Mouse (Mus musculus): Measurements from ENCODE around the gene Serpina5. TPM values are rescaled to one million over a fixed set of nuclear protein-coding genes. Genes with fewer than 3 reads are reported as not detected.

The Serpina5 gene
- polyA plus RNA-seq, 1 experiment: not detected

DNA sequence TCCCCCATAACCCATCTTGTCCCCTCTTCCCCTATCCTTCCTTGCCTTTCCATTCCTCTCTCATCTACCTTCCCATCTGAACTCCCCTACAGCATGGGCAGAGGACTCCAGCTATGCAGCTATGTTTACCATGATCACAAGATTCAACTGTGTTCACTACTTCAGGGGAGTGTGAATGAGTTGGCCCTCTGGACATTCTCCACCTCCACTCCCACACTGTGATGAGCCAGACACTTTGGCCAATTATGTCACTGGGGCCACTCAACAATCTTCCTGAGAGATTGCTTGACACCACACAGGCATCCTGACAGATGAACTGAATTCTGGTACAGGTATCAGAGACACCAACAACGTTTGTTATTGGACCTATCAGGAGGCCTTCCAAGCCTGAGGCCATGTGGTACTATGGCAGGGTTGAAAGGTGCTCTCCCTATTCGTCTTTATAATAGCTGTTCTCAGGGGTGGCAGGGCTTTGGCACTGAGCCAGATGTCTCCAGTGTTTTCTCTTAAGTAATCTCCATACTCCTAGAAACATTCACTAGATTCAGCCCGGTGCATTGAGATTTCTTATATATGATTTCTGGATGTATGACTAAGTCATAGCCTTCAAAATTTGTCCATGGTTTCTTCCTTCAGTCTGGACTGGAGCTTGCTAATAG is 14.1 kb downstream of the Serpina5 start:
- Histone ChIP-seq H3K9me3 (ENCODE audit: control insufficient read depth, low read length) (no peaks in the 10 kb centered on the region), H3K36me3 (ENCODE audit: control insufficient read depth) (no peaks in the 10 kb centered on the region), H3K4me3 (replicated peaks) (no peak overlapping the region), H3K4me1 (ENCODE audit: control insufficient read depth) (no peaks in the 10 kb centered on the region), H3K27me3 (ENCODE audit: control insufficient read depth) (no peaks in the 10 kb centered on the region)
- TF ChIP-seq TAL1 (IDR thresholded peaks at IDR 0.05; ENCODE audit: low read length): no peak
- TF ChIP-seq GATA1 (IDR thresholded peaks at IDR 0.05; ENCODE audit: low read length): no peak

DNA sequence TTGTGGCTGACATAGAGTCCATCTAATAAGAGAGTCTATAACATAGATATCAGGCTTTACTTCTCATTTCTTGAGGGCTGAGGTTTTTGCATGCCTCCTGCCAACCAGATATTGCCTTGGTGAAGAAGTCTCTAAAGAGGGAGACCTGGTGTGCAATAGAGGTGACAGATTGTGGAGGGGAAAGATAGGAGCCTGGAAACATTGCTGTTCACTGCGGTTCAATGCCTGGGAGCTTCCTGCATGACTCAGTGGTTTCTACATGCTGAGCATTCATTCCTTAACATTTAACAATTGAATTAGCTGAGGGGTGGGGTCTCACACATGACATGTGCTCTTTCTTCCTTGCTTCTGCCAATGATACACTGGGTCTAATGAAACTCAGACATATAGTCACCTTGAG is 22.2 kb downstream of the Serpina5 start:
- H3K4me3 ChIP-seq (replicated peaks): no peak overlapping the region
- H3K9me3 ChIP-seq (ENCODE audit: control insufficient read depth, low read length): no peaks in the 10 kb centered on the region
- TF ChIP-seq TAL1 (IDR thresholded peaks at IDR 0.05; ENCODE audit: low read length) (no peak), GATA1 (IDR thresholded peaks at IDR 0.05; ENCODE audit: low read length) (no peak)
- H3K27me3 ChIP-seq (ENCODE audit: control insufficient read depth): no peaks in the 10 kb centered on the region
- H3K4me1 ChIP-seq (ENCODE audit: control insufficient read depth): no peaks in the 10 kb centered on the region
- H3K36me3 ChIP-seq (ENCODE audit: control insufficient read depth): no peaks in the 10 kb centered on the region

DNA sequence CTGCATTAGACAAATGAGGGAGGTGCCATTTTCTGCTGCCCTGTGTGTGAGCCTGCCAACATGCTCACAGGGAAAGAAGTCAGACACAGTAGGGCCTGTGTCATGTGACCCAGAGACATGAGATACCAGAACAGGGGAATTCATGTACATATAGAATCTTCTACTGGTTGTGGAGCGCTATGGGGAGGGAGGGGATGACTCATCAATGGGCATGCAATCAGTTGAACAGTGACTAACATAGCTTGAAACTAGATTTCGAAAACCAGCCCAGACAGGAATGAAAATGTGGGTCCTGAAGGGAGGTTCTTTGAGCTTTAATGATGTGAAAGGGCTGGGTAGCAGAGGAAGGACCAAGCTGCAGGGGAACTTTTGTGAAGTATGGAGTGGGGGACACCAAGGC is 23.1 kb downstream of the Serpina5 start:
- no peaks in the 10 kb centered on the region for H3K27me3 ChIP-seq (ENCODE audit: control insufficient read depth)
- TF ChIP-seq TAL1 (IDR thresholded peaks at IDR 0.05; ENCODE audit: low read length) (no peak), GATA1 (IDR thresholded peaks at IDR 0.05; ENCODE audit: low read length) (no peak)
- H3K4me3 ChIP-seq (replicated peaks): no peak overlapping the region
- H3K36me3 ChIP-seq (ENCODE audit: control insufficient read depth): no peaks in the 10 kb centered on the region
- H3K4me1 ChIP-seq (ENCODE audit: control insufficient read depth): no peaks in the 10 kb centered on the region
- H3K9me3 ChIP-seq (ENCODE audit: control insufficient read depth, low read length): no peaks in the 10 kb centered on the region

- Histone ChIP-seq H3K36me3 (ENCODE audit: control insufficient read depth) (no peaks in the 10 kb centered on the region), H3K9me3 (ENCODE audit: control insufficient read depth, low read length) (no peaks in the 10 kb centered on the region), H3K27me3 (ENCODE audit: control insufficient read depth) (no peaks in the 10 kb centered on the region), H3K4me1 (ENCODE audit: control insufficient read depth) (no peaks in the 10 kb centered on the region), H3K4me3 (replicated peaks) (no peak overlapping the region)
- no peak for TF ChIP-seq GATA1 (IDR thresholded peaks at IDR 0.05; ENCODE audit: low read length)
- TF ChIP-seq TAL1 (IDR thresholded peaks at IDR 0.05; ENCODE audit: low read length): no peak
Measured at GRCm38 (mm10) chr12:104125021-104125560, 24.2 kb downstream of the Serpina5 start.

- no peaks in the 10 kb centered on the region for H3K9me3 ChIP-seq (ENCODE audit: control insufficient read depth, low read length)
Measured at GRCm38 (mm10) chr12:104127696-104128095, 26.8 kb downstream of the Serpina5 start, which contains the start of gene Serpina3b. Gene Serpina3b (plus strand): TSS chr12:104127996.

GRCm38 (mm10) chr12:104131041-104131440 is 30.1 kb downstream of the Serpina5 start:
- Histone ChIP-seq H3K4me3 (replicated peaks) (no peak overlapping the region), H3K36me3 (ENCODE audit: control insufficient read depth) (no peaks in the 10 kb centered on the region), H3K27me3 (ENCODE audit: control insufficient read depth) (no peaks in the 10 kb centered on the region), H3K4me1 (ENCODE audit: control insufficient read depth) (no peaks in the 10 kb centered on the region), H3K9me3 (ENCODE audit: control insufficient read depth, low read length) (no peaks in the 10 kb centered on the region)
- TF ChIP-seq TAL1 (IDR thresholded peaks at IDR 0.05; ENCODE audit: low read length) (no peak), GATA1 (IDR thresholded peaks at IDR 0.05; ENCODE audit: low read length) (no peak)

More at GRCm38 (mm10) chr12:104127696-104128095, 26.8 kb downstream of the Serpina5 start, which contains the start of gene Serpina3b:
- no peak for TF ChIP-seq GATA1 (IDR thresholded peaks at IDR 0.05; ENCODE audit: low read length)
- no peak for TF ChIP-seq TAL1 (IDR thresholded peaks at IDR 0.05; ENCODE audit: low read length)
- Histone ChIP-seq H3K27me3 (ENCODE audit: control insufficient read depth) (no peaks in the 10 kb centered on the region), H3K4me1 (ENCODE audit: control insufficient read depth) (no peaks in the 10 kb centered on the region), H3K36me3 (ENCODE audit: control insufficient read depth) (no peaks in the 10 kb centered on the region), H3K4me3 (replicated peaks) (no peak within 1 kb of the TSS)

DNA sequence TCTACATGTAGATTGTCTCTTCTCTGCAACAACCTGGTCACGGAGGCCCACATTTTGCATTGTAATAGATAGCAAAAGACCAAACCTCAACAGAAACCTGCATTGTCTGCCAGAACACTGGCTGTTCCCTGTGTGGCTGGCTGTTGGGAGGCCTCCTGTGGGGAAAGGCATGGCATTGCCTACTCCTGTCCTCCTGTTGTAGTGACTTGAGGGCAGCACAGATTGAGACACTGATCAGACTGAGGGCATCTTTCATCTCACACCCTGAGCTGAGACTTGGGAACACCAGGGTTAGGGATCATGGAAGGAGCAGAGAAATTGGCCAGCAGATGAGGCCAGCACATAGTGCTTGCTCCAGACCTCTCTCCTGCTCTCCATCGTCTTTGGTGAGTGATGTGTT is 37.3 kb downstream of the Serpina5 start:
- Histone ChIP-seq H3K4me3 (replicated peaks) (no peak overlapping the region), H3K36me3 (ENCODE audit: control insufficient read depth) (no peaks in the 10 kb centered on the region), H3K4me1 (ENCODE audit: control insufficient read depth) (no peaks in the 10 kb centered on the region), H3K9me3 (ENCODE audit: control insufficient read depth, low read length) (no peaks in the 10 kb centered on the region), H3K27me3 (ENCODE audit: control insufficient read depth) (no peaks in the 10 kb centered on the region)
- TF ChIP-seq GATA1 (IDR thresholded peaks at IDR 0.05; ENCODE audit: low read length): no peak
- TF ChIP-seq TAL1 (IDR thresholded peaks at IDR 0.05; ENCODE audit: low read length): no peak

GRCm38 (mm10) chr12:104140543-104141103 is 39.7 kb downstream of the Serpina5 start:
- Histone ChIP-seq H3K27me3 (ENCODE audit: control insufficient read depth) (no peaks in the 10 kb centered on the region), H3K36me3 (ENCODE audit: control insufficient read depth) (no peaks in the 10 kb centered on the region), H3K4me3 (replicated peaks) (no peak overlapping the region), H3K9me3 (ENCODE audit: control insufficient read depth, low read length) (no peaks in the 10 kb centered on the region), H3K4me1 (ENCODE audit: control insufficient read depth) (no peaks in the 10 kb centered on the region)
- no peak for TF ChIP-seq GATA1 (IDR thresholded peaks at IDR 0.05; ENCODE audit: low read length)
- no peak for TF ChIP-seq TAL1 (IDR thresholded peaks at IDR 0.05; ENCODE audit: low read length)

GRCm38 (mm10) chr12:104141506-104141905 is 40.6 kb downstream of the Serpina5 start:
- H3K9me3 ChIP-seq (ENCODE audit: control insufficient read depth, low read length): no peaks in the 10 kb centered on the region
- no peak for TF ChIP-seq GATA1 (IDR thresholded peaks at IDR 0.05; ENCODE audit: low read length)
- TF ChIP-seq TAL1 (IDR thresholded peaks at IDR 0.05; ENCODE audit: low read length): no peak
- no peak overlapping the region for H3K4me3 ChIP-seq (replicated peaks)
- H3K27me3 ChIP-seq (ENCODE audit: control insufficient read depth): no peaks in the 10 kb centered on the region
- no peaks in the 10 kb centered on the region for H3K36me3 ChIP-seq (ENCODE audit: control insufficient read depth)
- H3K4me1 ChIP-seq (ENCODE audit: control insufficient read depth): no peaks in the 10 kb centered on the region

All from erythroblast, embryonic 14.5 days (primary cell).